Mouse (Mus musculus) testis, adult 2 months (tissue): ENCODE measurements around the gene Ltb4r1. TPM values are rescaled to one million over a fixed set of nuclear protein-coding genes. Genes with fewer than 3 reads are reported as not detected.

ENCODE experiments used
- H3K27ac ChIP-seq: fragments of 200-500 bp; 2 replicates; pipeline ENCODE4 v1.5.1; 2012; ENCODE audit warnings: low read depth, low read length; ENCODE audit not compliant: control insufficient read depth, insufficient read depth
- H3K27me3 ChIP-seq: fragments of 200-500 bp; 2 replicates; pipeline ENCODE4 v1.6.1; 2012; ENCODE audit warnings: mild to moderate bottlenecking, low read length, moderate library complexity; ENCODE audit not compliant: control insufficient read depth, insufficient read depth
- H3K36me3 ChIP-seq: fragments of 200-500 bp; 2 replicates; pipeline ENCODE4 v1.6.1; 2012; ENCODE audit warnings: mild to moderate bottlenecking, low read length; ENCODE audit not compliant: control insufficient read depth, insufficient read depth
- H3K4me1 ChIP-seq: fragments of 200-500 bp; 2 replicates; pipeline ENCODE4 v1.6.1; 2012; ENCODE audit warnings: low read length; ENCODE audit not compliant: control insufficient read depth, insufficient read depth
- H3K4me3 ChIP-seq: fragments of 200-500 bp; 2 replicates; pipeline ENCODE4 v1.5.1; 2012; ENCODE audit warnings: low read depth, mild to moderate bottlenecking, low read length, moderate library complexity, mixed read lengths; ENCODE audit not compliant: control insufficient read depth
- CTCF ChIP-seq: fragments of 200-500 bp; IDR thresholded peaks from 2 replicates; pipeline ENCODE4 v1.5.1; 2012; ENCODE audit warnings: low read depth, mild to moderate bottlenecking, inconsistent platforms, low read length, moderate library complexity; ENCODE audit not compliant: control insufficient read depth, insufficient read depth, insufficient replicate concordance
- POLR2A ChIP-seq: fragments of 200-500 bp; IDR thresholded peaks from 2 replicates; pipeline ENCODE4 v1.6.1; 2012; ENCODE audit warnings: low read depth, mild to moderate bottlenecking, inconsistent platforms, low read length, moderate library complexity; ENCODE audit not compliant: control insufficient read depth
- polyA plus RNA-seq: library from polyadenylated mRNA; depleted of rRNA; stranded (reverse); fragments of >200 nt; gene quantifications from 2 replicates; pipeline ENCODE4 v1.2.3, GENCODE M21; 2012; rRNA removed

The Ltb4r1 gene
- polyA plus RNA-seq, result 0.11 and 0.20 TPM in 2 replicates

DNA sequence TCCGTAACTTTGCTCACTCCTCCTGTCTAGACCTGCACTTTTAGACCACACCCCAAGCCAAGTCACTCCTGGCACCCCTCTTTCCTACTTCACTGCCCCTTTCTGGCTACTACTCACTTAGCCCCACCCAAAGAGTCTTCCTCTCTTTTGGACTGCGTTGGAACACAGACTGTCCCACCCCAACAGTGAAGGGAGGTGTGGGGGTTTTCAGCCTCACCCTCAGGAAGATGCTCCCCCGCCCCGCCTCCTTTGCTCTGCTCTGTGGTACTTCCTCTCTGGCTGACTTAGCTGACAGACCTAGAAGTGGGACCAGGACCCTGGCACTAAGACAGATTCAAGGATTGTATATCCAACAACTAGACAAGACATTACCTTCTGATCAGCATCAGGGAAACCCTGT is at the start of gene Ltb4r1:
TSS of gene Ltb4r1 (plus strand) at position 267 of the 400 bp plus-strand sequence.
- TF ChIP-seq CTCF (no peak), POLR2A (no peak)
- Histone ChIP-seq H3K4me3 (no peak within 1 kb of the TSS), H3K4me1 (peaks cover 10% of the 10 kb centered on the region), H3K27me3 (no peaks in the 10 kb centered on the region), H3K36me3 (no peaks in the 10 kb centered on the region), H3K27ac (no peak within 1 kb of the TSS)

DNA sequence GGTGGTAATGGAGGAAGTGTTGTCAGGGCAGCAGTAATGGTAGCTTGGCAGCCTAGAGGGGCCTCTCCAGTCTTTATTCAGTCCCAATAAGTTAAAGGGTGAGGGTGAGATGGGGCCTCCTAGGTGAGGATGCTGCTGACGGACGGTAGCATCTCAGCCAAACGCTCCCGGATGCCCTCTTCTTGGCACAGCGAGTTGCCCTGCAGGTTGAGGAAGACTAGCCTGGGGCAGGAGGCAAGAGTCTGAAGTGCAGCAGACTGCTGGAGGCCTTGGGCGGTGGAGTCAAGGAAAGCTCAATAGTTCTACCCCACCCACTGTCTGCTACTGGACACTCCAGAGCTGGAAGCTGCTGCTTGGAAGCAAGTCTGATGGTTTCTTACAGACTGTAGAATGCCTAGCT is 49.5 kb upstream of the Ltb4r1 start:
- Histone ChIP-seq H3K27me3 (no peaks in the 10 kb centered on the region), H3K36me3 (no peaks in the 10 kb centered on the region), H3K27ac (no peak overlapping the region), H3K4me3 (no peak overlapping the region), H3K4me1 (peaks cover 7% of the 10 kb centered on the region)
- TF ChIP-seq CTCF (no peak), POLR2A (no peak)

GRCm38 (mm10) chr14:55716884-55717283 is 48.9 kb upstream of the Ltb4r1 start:
- Histone ChIP-seq H3K27me3 (no peaks in the 10 kb centered on the region), H3K4me3 (no peak overlapping the region), H3K27ac (no peak overlapping the region), H3K4me1 (peaks cover 8% of the 10 kb centered on the region), H3K36me3 (no peaks in the 10 kb centered on the region)
- TF ChIP-seq POLR2A, result no peak
- TF ChIP-seq CTCF, result no peak

GRCm38 (mm10) chr14:55719737-55720136 is 46.0 kb upstream of the Ltb4r1 start:
- H3K27ac ChIP-seq, result no peak overlapping the region
- no peaks in the 10 kb centered on the region for H3K27me3 ChIP-seq
- peaks cover 4% of the 10 kb centered on the region for H3K4me1 ChIP-seq
- no peaks in the 10 kb centered on the region for H3K36me3 ChIP-seq
- TF ChIP-seq POLR2A, result no peak
- TF ChIP-seq CTCF, result no peak
- no peak overlapping the region for H3K4me3 ChIP-seq

DNA sequence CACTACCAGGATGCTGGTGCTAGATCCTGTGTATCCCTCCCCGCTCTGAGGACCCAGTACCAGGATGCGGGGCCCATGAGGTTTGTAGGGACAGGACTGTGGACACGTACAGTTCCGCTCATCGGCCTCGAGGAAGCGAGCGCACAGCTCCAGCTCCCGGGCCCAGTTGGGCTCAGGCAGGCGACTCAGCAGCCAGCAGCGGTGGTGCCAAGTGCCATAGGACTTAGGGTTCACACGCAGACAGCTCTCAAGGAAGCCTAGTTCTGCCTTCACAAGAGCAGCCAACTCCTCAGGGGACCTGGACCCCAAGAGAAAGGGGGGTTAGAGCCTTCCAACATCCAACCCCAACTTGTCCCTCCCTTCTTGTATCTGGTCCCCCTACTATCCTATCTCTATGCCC is 45.1 kb upstream of the Ltb4r1 start:
- Histone ChIP-seq H3K27me3 (no peaks in the 10 kb centered on the region), H3K4me1 (peaks cover 4% of the 10 kb centered on the region), H3K4me3 (no peak overlapping the region), H3K27ac (no peak overlapping the region), H3K36me3 (no peaks in the 10 kb centered on the region)
- TF ChIP-seq POLR2A, result no peak
- no peak for TF ChIP-seq CTCF

- Histone ChIP-seq H3K27ac (no peak overlapping the region), H3K36me3 (no peaks in the 10 kb centered on the region), H3K27me3 (no peaks in the 10 kb centered on the region), H3K4me1 (peaks cover 4% of the 10 kb centered on the region), H3K4me3 (no peak overlapping the region)
- TF ChIP-seq CTCF (no peak), POLR2A (no peak)
These were observed 44.7 kb upstream of the Ltb4r1 start for GRCm38 (mm10) chr14:55721076-55721475.

GRCm38 (mm10) chr14:55721700-55722437 is 43.9 kb upstream of the Ltb4r1 start, which contains the start of gene Rabggta:
TSS of gene Rabggta (minus strand) at chr14:55722263.
- Histone ChIP-seq H3K4me1 (peaks cover 4% of the 10 kb centered on the region), H3K27ac (peak within 1 kb of the TSS; percentile 32; the same call in 1 of the 2 replicates), H3K27me3 (no peaks in the 10 kb centered on the region), H3K4me3 (peak within 1 kb of the TSS; percentile 92), H3K36me3 (no peaks in the 10 kb centered on the region)
- TF ChIP-seq CTCF, result peak; percentile 97
- peak; percentile 39 for TF ChIP-seq POLR2A
